Mouse (Mus musculus): ENCODE measurements at regions not wholly inside any gene's neighbourhood (a gene's known extent, or its start where the extent isn't known, plus 50 kb on each side); places are given as distances from the start of the nearest gene placed in this dataset.
A peak's percentile ranks its signal among the peaks of the same experiment; 100 is the strongest.

DNA sequence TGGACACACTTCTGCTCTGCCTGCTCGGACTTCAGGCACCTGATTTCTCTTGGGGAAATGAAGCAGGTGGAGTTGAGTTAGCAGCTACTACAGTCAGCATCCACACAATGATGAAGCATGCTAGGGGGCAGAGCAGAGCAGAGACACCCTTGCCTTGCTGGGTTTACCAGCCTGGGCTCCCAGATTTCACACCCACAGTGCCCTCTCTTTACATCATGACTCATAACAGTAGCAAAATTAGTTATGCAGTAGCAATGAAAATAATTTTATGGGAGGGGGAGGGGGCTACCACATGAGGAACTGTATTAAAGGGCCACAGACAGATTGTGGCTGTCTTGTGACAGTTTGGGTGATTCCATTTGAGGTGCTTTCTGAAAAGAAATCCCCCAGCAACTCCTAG is 50.0 kb upstream of the Rflna start:
- dilution Hi-C loops (cut with MboI; ENCODE audit: extremely low pct_ligation_motif_present, extremely low pct_unique_long_range_greater_than_20kb, low sequenced_read_pairs) = no loop called here
- in situ Hi-C loops (cut with MboI; ENCODE audit: low pct_ligation_motif_present, low pct_unique_long_range_greater_than_20kb, low sequenced_read_pairs) = no loop called here

More for the DNA sequence above, 50.0 kb upstream of the Rflna start:
- Histone ChIP-seq H3K4me1 (ENCODE audit: control insufficient read depth in 1 of 2, insufficient read depth in 2 of 2) (0 out of 4 replicates have a peak, but pooled peaks cover 0 to 5% of the 10 kb centered on the region in 2 experiments), H3K9ac (ENCODE audit: insufficient read depth, low read depth) (no peak overlapping the region), H3K4me2 (ENCODE audit: insufficient read depth, low read depth, poor library complexity, severe bottlenecking) (no peak overlapping the region), H3K27me3 (replicated peaks) (no peaks in the 10 kb centered on the region), H3K4me3 (replicated peaks in 1 of 3; ENCODE audit: low read depth in 2 of 3, low read length in 2 of 3, poor library complexity in 1 of 3) (no peak overlapping the region), H3K27ac (ENCODE audit: insufficient read depth, low read depth) (no peak overlapping the region), H3K36me3 (replicated peaks in 1 of 2; ENCODE audit: control insufficient read depth in 1 of 2, insufficient read depth in 1 of 2, low read length in 1 of 2) (no peaks in the 10 kb centered on the region), H3K79me2 (replicated peaks; ENCODE audit: control insufficient read depth, extremely low read depth, insufficient read depth, poor library complexity, severe bottlenecking) (no peaks in the 10 kb centered on the region), H3K9me3 (replicated peaks; ENCODE audit: low read length) (peaks cover 3% of the 10 kb centered on the region)
- peak; percentile 9 for DNase-seq (ENCODE audit: extremely low read depth)
- TF ChIP-seq CTCF (conservative IDR thresholded peaks at IDR 0.05 in 1 of 2, IDR thresholded peaks at IDR 0.05 in 1 of 2; ENCODE audit: low read depth in 2 of 2, low read length in 2 of 2) (peak in 1 of 2 experiments; percentile 8; a peak in 1 of 4 replicates), BHLHE40 (IDR thresholded peaks at IDR 0.05; ENCODE audit: low read depth, low read length) (no peak)
